Mouse (Mus musculus): ENCODE data around the gene Gab1. TPM values are rescaled to one million over a fixed set of nuclear protein-coding genes. Genes with fewer than 3 reads are reported as not detected.

The Gab1 gene
- total and polyA plus RNA-seq, 3 experiments, result 4.0 to 8.1 TPM; not detected in 1

DNA sequence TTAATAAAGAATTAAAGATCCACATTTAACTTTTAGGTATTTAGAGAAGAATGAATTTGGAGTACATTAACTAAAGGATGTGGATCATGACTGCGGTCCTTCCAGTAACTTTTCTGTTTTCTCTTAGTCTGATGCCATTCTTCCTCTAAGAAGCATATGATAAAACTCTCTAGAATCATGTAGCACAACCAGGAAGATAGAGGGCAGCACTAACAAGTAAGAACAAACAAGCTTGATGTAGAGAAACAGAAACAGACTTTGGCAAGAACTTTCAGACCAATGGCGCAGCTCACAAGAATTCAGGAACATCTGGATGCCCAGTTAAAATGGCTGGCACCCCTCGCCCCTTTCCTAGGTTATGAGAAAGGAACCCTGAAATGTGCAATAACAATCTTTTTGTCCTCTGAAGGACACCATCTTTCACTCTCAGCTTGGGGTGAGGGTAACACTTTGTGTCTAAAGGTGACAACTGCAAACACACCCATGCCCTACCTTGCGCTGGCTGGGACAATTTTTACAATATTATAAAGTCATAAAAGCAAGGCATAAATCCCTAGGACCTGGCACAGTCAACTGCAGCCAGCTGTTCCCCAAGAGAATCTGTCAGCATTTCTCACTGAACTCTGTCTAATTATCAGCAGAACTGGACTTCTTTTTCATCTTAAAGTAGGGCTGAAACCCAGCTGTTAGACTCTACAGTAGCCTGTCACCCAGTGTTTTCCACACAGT lies 107.4 kb downstream of the Gab1 start:
- Histone ChIP-seq H3K4me1 (ENCODE audit: control insufficient read depth in 1 of 2, insufficient read depth in 2 of 2, low read length in 2 of 2) (no peaks in the 10 kb centered on the region), H3K36me3 (ENCODE audit: control insufficient read depth in 1 of 2, insufficient read depth in 2 of 2, low read length in 2 of 2) (peaks cover 0 to 6% of the 10 kb centered on the region in 2 experiments; a peak in 2 of 4 replicates)
- TF ChIP-seq EP300 (IDR thresholded peaks at IDR 0.05; ENCODE audit: low read depth in 1 of 2, low read length in 2 of 2) (no peak), MYC (IDR thresholded peaks at IDR 0.05; ENCODE audit: low read depth, low read length) (no peak), SMC3 (IDR thresholded peaks at IDR 0.05; ENCODE audit: low read depth, low read length) (peak; percentile 44), USF1 (IDR thresholded peaks at IDR 0.05; ENCODE audit: low read depth, low read length) (no peak), MXI1 (IDR thresholded peaks at IDR 0.05; ENCODE audit: low read depth, low read length) (no peak), ETS1 (IDR thresholded peaks at IDR 0.05; ENCODE audit: low read depth, low read length) (no peak), GABPA (IDR thresholded peaks at IDR 0.05; ENCODE audit: low read depth, low read length) (no peak), CTCF (IDR thresholded peaks at IDR 0.05 in 2 of 3, conservative IDR thresholded peaks at IDR 0.05 in 1 of 3; ENCODE audit: control insufficient read depth in 1 of 3, insufficient read depth in 1 of 3, low read depth in 2 of 3, low read length in 3 of 3, poor library complexity in 1 of 3, severe bottlenecking in 1 of 3) (peak in 1 of 3 experiments; percentile 58; a peak in 2 of 6 replicates), ZMIZ1 (IDR thresholded peaks at IDR 0.05; ENCODE audit: low read depth, low read length) (no peak), RAD21 (IDR thresholded peaks at IDR 0.05; ENCODE audit: low read depth, low read length) (peak; percentile 41), BHLHE40 (IDR thresholded peaks at IDR 0.05; ENCODE audit: borderline replicate concordance, low read depth, low read length) (no peak), MAFK (IDR thresholded peaks at IDR 0.05; ENCODE audit: borderline replicate concordance, low read depth, low read length) (no peak), ZC3H11A (IDR thresholded peaks at IDR 0.05; ENCODE audit: low read depth, low read length) (peak; percentile 19; the same call in 1 of the 2 replicates), JUND (IDR thresholded peaks at IDR 0.05; ENCODE audit: low read depth, low read length) (no peak)

DNA sequence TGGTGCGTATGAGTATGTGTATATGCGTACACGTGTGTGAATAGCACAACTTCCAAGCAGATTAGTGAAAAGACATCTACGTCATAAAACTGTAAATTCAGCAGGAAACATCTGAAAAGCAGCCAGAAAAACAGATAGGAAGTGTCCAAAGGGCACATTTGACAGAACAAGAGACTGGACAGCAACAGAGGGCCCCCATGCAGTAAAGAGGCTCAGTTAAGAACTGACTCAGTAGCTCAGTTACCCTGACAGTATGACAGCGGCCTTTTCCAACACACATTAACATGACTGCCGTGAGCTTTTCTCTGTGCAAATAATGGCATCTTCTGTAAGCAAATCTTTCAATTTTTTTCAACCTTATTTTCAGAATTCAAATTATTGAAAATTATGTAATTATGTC lies 111.9 kb downstream of the Gab1 start:
- no peak overlapping the region for H3K4me3 ChIP-seq (ENCODE audit: control insufficient read depth in 1 of 2, insufficient read depth in 1 of 2, low read depth in 2 of 2, low read length in 2 of 2)

More for the DNA sequence above, 107.4 kb downstream of the Gab1 start:
- Histone ChIP-seq H3K27ac (ENCODE audit: control insufficient read depth, low read depth, low read length) (no peak overlapping the region), H3K27me3 (ENCODE audit: control insufficient read depth in 1 of 2, insufficient read depth in 2 of 2, low read length in 2 of 2) (no peaks in the 10 kb centered on the region), H3K79me2 (ENCODE audit: control insufficient read depth, insufficient read depth, low read length, poor library complexity) (no peaks in the 10 kb centered on the region), H3K9ac (ENCODE audit: control insufficient read depth, low read depth, low read length, poor library complexity, severe bottlenecking) (no peak overlapping the region), H3K9me3 (replicated peaks; ENCODE audit: insufficient read depth, low read length) (no peaks in the 10 kb centered on the region), H3K4me3 (ENCODE audit: control insufficient read depth in 1 of 2, insufficient read depth in 1 of 2, low read depth in 2 of 2, low read length in 2 of 2) (no peak overlapping the region)
- DNase-seq (ENCODE audit: low read depth, low spot score), result peak; percentile 41

More for the DNA sequence above, 111.9 kb downstream of the Gab1 start:
- Histone ChIP-seq H3K27me3 (ENCODE audit: control insufficient read depth in 1 of 2, insufficient read depth in 2 of 2, low read length in 2 of 2) (no peaks in the 10 kb centered on the region), H3K4me1 (ENCODE audit: control insufficient read depth in 1 of 2, insufficient read depth in 2 of 2, low read length in 2 of 2) (no peaks in the 10 kb centered on the region), H3K36me3 (ENCODE audit: control insufficient read depth in 1 of 2, insufficient read depth in 2 of 2, low read length in 2 of 2) (peaks cover 0 to 13% of the 10 kb centered on the region in 2 experiments; a peak in 2 of 4 replicates), H3K9ac (ENCODE audit: control insufficient read depth, low read depth, low read length, poor library complexity, severe bottlenecking) (no peak overlapping the region), H3K27ac (ENCODE audit: control insufficient read depth, low read depth, low read length) (no peak overlapping the region), H3K9me3 (replicated peaks; ENCODE audit: insufficient read depth, low read length) (no peaks in the 10 kb centered on the region), H3K79me2 (ENCODE audit: control insufficient read depth, insufficient read depth, low read length, poor library complexity) (no peaks in the 10 kb centered on the region)
- TF ChIP-seq NELFE (IDR thresholded peaks at IDR 0.05; ENCODE audit: low read depth, low read length) (no peak), KAT2A (conservative IDR thresholded peaks at IDR 0.05; ENCODE audit: low read depth, low read length) (no peak), MYB (IDR thresholded peaks at IDR 0.05; ENCODE audit: low read depth, low read length) (no peak), CTCF (IDR thresholded peaks at IDR 0.05 in 2 of 3, conservative IDR thresholded peaks at IDR 0.05 in 1 of 3; ENCODE audit: control insufficient read depth in 1 of 3, insufficient read depth in 1 of 3, low read depth in 2 of 3, low read length in 3 of 3, poor library complexity in 1 of 3, severe bottlenecking in 1 of 3) (no peak), MXI1 (IDR thresholded peaks at IDR 0.05; ENCODE audit: low read depth, low read length) (no peak), RCOR1 (IDR thresholded peaks at IDR 0.05; ENCODE audit: low read depth, low read length) (no peak), MAFK (IDR thresholded peaks at IDR 0.05; ENCODE audit: borderline replicate concordance, low read depth, low read length) (no peak), NRF1 (IDR thresholded peaks at IDR 0.05; ENCODE audit: insufficient read depth, low read depth, low read length, poor library complexity, severe bottlenecking) (no peak), POLR2AphosphoS2 (IDR thresholded peaks at IDR 0.05; ENCODE audit: low read length) (no peak), E2F4 (IDR thresholded peaks at IDR 0.05; ENCODE audit: borderline replicate concordance, low read depth, low read length) (no peak)
- no peak for DNase-seq (ENCODE audit: low read depth, low spot score)
